Mouse (Mus musculus): ENCODE data around the gene Ivns1abp. TPM values are rescaled to one million over a fixed set of nuclear protein-coding genes. Genes with fewer than 3 reads are reported as not detected.

Gene Ivns1abp
- polyA plus RNA-seq, 1 experiment, result 105 TPM

DNA sequence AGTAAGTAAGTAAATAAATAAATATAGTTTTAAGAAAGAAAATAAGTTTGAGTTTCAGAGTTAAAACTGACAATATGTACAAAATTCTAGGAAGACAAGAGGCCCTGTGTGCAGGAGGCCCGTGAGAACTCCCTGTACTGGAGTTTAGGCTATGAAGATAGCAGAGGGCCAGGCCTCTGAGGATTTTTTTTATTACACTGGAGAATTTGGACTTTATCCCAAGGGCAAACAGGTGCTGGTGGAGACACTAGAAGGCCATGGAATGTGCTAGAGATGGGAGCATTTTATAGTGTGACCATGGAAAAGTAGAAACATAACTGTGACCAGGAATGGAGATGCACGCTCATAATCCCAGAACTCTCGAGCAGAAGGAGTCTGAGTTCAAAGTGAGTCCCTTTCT lies 36.5 kb upstream of the Ivns1abp start:
- Histone ChIP-seq H3K4me3 (ENCODE audit: insufficient read depth, low read length) (no peak overlapping the region), H3K27ac (ENCODE audit: insufficient read depth, low read length) (no peak overlapping the region), H3K4me1 (ENCODE audit: control insufficient read depth, insufficient read depth, low read length) (no peaks in the 10 kb centered on the region)
- no peak for TF ChIP-seq CTCF (IDR thresholded peaks at IDR 0.05; ENCODE audit: borderline replicate concordance, insufficient read depth, low read length)
- TF ChIP-seq POLR2A (IDR thresholded peaks at IDR 0.05; ENCODE audit: low read depth, low read length), result no peak

DNA sequence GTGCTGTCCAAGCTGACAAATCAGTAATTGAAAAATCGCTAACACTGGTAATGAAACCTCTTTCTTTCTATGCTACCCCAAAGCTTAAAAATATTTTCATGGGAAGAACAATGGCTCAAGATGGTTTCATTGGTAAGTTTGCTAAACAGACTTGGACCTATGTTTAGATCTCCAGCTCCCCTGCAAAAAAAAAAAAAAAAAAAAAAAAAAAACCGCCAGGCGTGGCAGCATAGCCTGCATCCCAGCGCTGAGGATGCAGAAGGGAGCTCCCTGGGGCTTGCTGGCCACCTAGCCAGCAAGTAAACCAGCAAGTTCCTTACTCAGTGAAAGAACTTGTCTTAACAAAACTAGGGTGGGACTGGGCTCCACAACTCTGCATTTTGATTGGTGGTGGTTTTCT lies 35.8 kb upstream of the Ivns1abp start:
- H3K4me3 ChIP-seq (ENCODE audit: insufficient read depth, low read length), result no peak overlapping the region
- H3K27ac ChIP-seq (ENCODE audit: insufficient read depth, low read length), result no peak overlapping the region
- TF ChIP-seq POLR2A (IDR thresholded peaks at IDR 0.05; ENCODE audit: low read depth, low read length) (no peak), CTCF (IDR thresholded peaks at IDR 0.05; ENCODE audit: borderline replicate concordance, insufficient read depth, low read length) (no peak)
- H3K4me1 ChIP-seq (ENCODE audit: control insufficient read depth, insufficient read depth, low read length), result no peaks in the 10 kb centered on the region

DNA sequence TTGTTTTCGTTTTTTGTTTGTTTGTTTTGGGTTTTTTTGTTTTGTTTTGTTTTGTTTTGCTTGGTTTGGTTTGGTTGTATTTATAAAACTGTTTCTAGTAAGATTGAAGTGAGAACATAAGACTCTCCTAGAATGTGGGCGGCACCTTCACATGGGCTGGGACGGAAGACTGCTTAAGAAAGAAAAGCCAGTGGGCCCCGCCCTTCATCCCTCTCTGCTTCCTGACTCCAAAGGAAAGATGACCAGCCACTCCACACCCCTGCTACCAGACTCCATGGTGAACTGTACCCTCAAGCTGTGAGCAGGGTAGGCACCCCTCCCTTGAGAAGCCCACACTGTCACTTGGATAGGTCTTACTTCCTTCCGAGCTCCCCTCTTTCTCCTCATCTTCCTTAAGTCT lies 33.8 kb upstream of the Ivns1abp start:
- Histone ChIP-seq H3K4me3 (ENCODE audit: insufficient read depth, low read length) (no peak overlapping the region), H3K27ac (ENCODE audit: insufficient read depth, low read length) (no peak overlapping the region), H3K4me1 (ENCODE audit: control insufficient read depth, insufficient read depth, low read length) (no peaks in the 10 kb centered on the region)
- TF ChIP-seq CTCF (IDR thresholded peaks at IDR 0.05; ENCODE audit: borderline replicate concordance, insufficient read depth, low read length) (no peak), POLR2A (IDR thresholded peaks at IDR 0.05; ENCODE audit: low read depth, low read length) (no peak)

DNA sequence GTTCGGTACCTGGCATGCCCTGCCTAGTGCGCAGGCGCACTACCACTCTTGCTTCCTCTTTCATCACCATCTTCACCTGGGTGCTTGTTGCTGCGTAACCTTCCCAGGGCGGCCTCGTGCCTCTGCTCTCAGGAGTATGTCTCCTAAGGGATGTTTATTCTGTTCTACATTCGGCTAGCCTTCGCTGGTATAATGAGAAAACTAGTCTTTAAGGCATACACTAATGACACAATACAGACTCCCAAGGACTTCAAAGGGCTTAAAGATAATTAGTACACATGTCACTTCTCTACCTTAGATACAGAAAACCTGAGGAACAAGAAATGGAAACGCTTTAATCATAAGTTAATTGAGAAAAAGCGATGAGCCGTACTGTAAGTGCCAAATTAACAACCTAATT lies 32.9 kb upstream of the Ivns1abp start:
- H3K4me3 ChIP-seq (ENCODE audit: insufficient read depth, low read length), result no peak overlapping the region
- H3K4me1 ChIP-seq (ENCODE audit: control insufficient read depth, insufficient read depth, low read length), result no peaks in the 10 kb centered on the region
- TF ChIP-seq CTCF (IDR thresholded peaks at IDR 0.05; ENCODE audit: borderline replicate concordance, insufficient read depth, low read length) (no peak), POLR2A (IDR thresholded peaks at IDR 0.05; ENCODE audit: low read depth, low read length) (no peak)
- no peak overlapping the region for H3K27ac ChIP-seq (ENCODE audit: insufficient read depth, low read length)

DNA sequence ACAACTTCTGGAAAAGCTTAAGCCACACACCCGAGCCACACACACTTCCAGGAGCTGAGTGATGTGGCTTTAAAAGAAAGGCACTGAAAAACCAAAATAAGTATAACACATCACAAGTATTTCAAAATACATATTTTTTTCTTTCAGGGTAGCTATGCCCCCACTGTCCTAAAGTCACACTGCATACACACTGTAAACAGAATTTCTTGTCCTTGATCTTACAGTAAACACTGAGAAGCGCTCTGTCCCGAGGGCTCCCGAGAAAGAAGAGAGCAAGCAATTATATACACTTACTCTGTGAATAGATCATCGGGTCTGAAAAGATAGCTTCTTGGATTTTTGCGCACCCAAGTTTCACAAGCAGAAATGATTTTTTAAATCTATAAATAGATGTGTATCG lies 25.0 kb upstream of the Ivns1abp start:
- Histone ChIP-seq H3K4me3 (ENCODE audit: insufficient read depth, low read length) (no peak overlapping the region), H3K4me1 (ENCODE audit: control insufficient read depth, insufficient read depth, low read length) (no peaks in the 10 kb centered on the region), H3K27ac (ENCODE audit: insufficient read depth, low read length) (no peak overlapping the region)
- TF ChIP-seq CTCF (IDR thresholded peaks at IDR 0.05; ENCODE audit: borderline replicate concordance, insufficient read depth, low read length) (no peak), POLR2A (IDR thresholded peaks at IDR 0.05; ENCODE audit: low read depth, low read length) (no peak)

DNA sequence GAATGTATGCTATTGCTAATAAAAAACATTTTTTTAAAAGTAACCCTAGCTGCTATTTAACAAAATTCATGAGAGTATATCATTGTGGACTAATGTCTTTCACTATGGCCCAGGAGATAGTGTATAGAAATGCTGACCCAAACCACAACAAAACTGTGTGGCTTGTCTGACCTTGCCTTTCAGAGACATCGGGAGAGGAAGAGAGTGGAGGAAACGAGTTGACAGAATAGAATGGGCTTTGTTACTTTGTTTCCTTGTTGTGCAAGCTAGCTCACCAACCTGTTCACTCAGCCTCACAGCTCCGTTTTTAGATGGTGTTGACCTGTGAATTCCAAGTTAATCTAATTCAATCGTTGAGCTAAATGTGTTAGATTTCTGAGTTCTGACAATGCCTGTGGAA lies 23.9 kb upstream of the Ivns1abp start:
- Histone ChIP-seq H3K4me3 (ENCODE audit: insufficient read depth, low read length) (no peak overlapping the region), H3K4me1 (ENCODE audit: control insufficient read depth, insufficient read depth, low read length) (no peaks in the 10 kb centered on the region), H3K27ac (ENCODE audit: insufficient read depth, low read length) (no peak overlapping the region)
- no peak for TF ChIP-seq CTCF (IDR thresholded peaks at IDR 0.05; ENCODE audit: borderline replicate concordance, insufficient read depth, low read length)
- no peak for TF ChIP-seq POLR2A (IDR thresholded peaks at IDR 0.05; ENCODE audit: low read depth, low read length)

- Histone ChIP-seq H3K4me3 (ENCODE audit: insufficient read depth, low read length) (no peak overlapping the region), H3K4me1 (ENCODE audit: control insufficient read depth, insufficient read depth, low read length) (no peaks in the 10 kb centered on the region)
These were observed 18.9 kb upstream of the Ivns1abp start for GRCm38 (mm10) chr1:151325328-151325727.

DNA sequence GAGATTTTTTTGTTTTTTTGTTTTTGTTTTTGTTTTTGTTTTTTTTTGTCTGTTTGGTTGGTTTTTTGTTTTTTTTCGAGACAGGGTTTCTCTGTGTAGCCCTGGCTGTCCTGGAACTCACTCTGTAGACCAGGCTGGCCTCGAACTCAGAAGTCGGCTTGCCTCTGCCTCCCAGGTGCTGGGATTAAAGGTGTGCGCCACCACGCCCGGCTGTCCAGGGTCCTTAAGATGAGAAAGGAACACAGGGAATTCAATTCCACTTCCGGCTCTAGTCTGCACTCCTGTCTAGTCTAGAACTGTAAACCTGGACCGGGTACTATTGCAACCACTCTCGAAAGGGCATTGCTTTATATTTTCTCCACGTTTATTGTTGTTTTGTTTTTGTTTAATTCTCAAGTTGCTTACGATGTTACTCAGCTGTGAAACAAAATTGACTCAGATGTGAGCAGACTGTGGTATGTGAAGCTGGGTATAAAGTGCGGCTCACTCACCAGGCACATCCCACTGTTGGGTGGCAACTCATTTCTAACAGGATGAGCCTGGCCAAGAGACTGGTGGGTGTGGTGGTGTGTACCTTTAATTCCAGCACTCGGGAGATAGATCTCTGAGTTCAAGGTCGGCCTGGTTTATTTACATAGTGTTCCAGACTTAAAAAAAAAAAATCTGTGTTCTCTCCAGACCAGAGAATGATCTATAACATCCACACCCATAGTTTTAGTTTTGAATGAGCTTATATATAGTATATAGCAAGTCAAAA lies 15.8 kb upstream of the Ivns1abp start:
- TF ChIP-seq CTCF (IDR thresholded peaks at IDR 0.05; ENCODE audit: borderline replicate concordance, insufficient read depth, low read length) (no peak), POLR2A (IDR thresholded peaks at IDR 0.05; ENCODE audit: low read depth, low read length) (no peak)
- H3K4me1 ChIP-seq (ENCODE audit: control insufficient read depth, insufficient read depth, low read length), result no peaks in the 10 kb centered on the region
- no peak overlapping the region for H3K27ac ChIP-seq (ENCODE audit: insufficient read depth, low read length)
- H3K4me3 ChIP-seq (ENCODE audit: insufficient read depth, low read length), result no peak overlapping the region

More at GRCm38 (mm10) chr1:151325328-151325727, 18.9 kb upstream of the Ivns1abp start:
- TF ChIP-seq CTCF (IDR thresholded peaks at IDR 0.05; ENCODE audit: borderline replicate concordance, insufficient read depth, low read length), result no peak
- H3K27ac ChIP-seq (ENCODE audit: insufficient read depth, low read length), result no peak overlapping the region

DNA sequence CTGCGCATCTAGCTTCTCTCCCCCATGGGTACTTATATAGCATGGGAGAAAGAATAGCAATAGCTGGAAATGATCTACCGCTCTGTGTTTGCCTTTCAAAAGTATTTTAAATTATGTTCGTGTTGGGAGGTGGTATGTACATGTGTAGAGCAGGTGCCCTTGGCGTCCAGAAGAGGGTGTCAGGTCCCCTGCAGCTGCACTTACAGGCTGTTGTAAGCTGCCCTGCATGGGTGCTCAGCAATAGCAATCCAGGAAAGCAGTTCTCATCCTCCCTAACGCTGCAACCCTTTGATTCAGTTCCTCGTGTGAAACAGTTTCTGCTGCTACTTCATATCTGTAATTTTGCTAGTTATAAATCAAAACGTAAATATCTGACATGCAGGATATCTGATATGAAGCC lies 14.7 kb upstream of the Ivns1abp start:
- no peak for TF ChIP-seq CTCF (IDR thresholded peaks at IDR 0.05; ENCODE audit: borderline replicate concordance, insufficient read depth, low read length)
- TF ChIP-seq POLR2A (IDR thresholded peaks at IDR 0.05; ENCODE audit: low read depth, low read length), result no peak
- Histone ChIP-seq H3K27ac (ENCODE audit: insufficient read depth, low read length) (no peak overlapping the region), H3K4me1 (ENCODE audit: control insufficient read depth, insufficient read depth, low read length) (no peaks in the 10 kb centered on the region), H3K4me3 (ENCODE audit: insufficient read depth, low read length) (no peak overlapping the region)

GRCm38 (mm10) chr1:151332819-151333218 lies 11.5 kb upstream of the Ivns1abp start:
- Histone ChIP-seq H3K27ac (ENCODE audit: insufficient read depth, low read length) (no peak overlapping the region), H3K4me1 (ENCODE audit: control insufficient read depth, insufficient read depth, low read length) (no peaks in the 10 kb centered on the region), H3K4me3 (ENCODE audit: insufficient read depth, low read length) (no peak overlapping the region)
- no peak for TF ChIP-seq CTCF (IDR thresholded peaks at IDR 0.05; ENCODE audit: borderline replicate concordance, insufficient read depth, low read length)
- no peak for TF ChIP-seq POLR2A (IDR thresholded peaks at IDR 0.05; ENCODE audit: low read depth, low read length)

Measured in embryonic fibroblast, embryonic 13.5 days (primary cell).